Mouse (Mus musculus): ENCODE measurements around the gene Wfdc3. TPM values are rescaled to one million over a fixed set of nuclear protein-coding genes. Genes with fewer than 3 reads are reported as not detected.

Gene Wfdc3
- polyA plus RNA-seq (2012; rRNA removed): 2.4 and 2.6 TPM in 2 replicates

DNA sequence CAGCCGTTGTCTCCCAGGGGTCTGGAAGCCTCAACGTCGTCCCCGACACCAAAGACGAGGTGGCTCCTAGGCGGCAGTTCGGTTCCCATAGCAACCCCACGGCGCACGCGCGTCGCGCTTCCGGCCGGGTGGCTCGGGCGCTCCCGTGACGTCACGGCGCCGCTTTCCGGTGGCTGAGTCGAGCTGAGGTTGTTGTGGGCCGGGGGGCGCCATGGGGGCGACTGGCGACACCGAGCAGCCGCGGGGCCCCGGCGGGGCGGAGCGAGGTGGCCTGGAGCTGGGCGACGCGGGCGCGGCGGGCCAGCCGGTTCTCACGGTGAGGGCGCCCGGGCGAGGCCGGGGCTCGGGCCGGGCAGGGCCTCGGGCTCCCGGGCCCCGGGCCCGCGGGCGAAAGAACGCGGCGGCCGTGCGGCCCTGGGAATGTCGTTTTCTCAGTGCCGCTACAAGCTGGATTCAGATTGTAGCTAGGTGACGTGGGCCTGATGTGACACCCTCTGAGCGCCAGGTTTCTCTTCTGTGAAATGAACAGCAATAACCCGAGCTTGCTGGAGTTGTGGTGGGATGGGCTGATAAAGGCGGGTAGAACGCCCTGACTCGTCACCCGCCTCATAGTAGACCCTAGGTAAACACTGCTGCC lies at the start of gene Wfdc3, which contains the start of gene Dnttip1:
TSS of gene Wfdc3 (minus strand) at position 89 of the 637 bp plus-strand sequence.
TSS of gene Dnttip1 (plus strand) at position 141 of the 637 bp plus-strand sequence.
- TF ChIP-seq CTCF (IDR thresholded peaks at IDR 0.05; ENCODE audit: extremely low read depth, insufficient read depth, low read length): no peak
- peak; percentile 80 for TF ChIP-seq POLR2A (IDR thresholded peaks at IDR 0.05; ENCODE audit: extremely low read depth, insufficient read depth, low read length)
- Histone ChIP-seq H3K27ac (ENCODE audit: insufficient read depth, low read length) (0 out of 2 replicates have a peak within 1 kb of the TSS, but pooled peaks have one; percentile 6), H3K4me1 (ENCODE audit: control insufficient read depth, insufficient read depth, low read length) (peaks cover 7% of the 10 kb centered on the region; the same call in 1 of the 2 replicates), H3K4me3 (ENCODE audit: insufficient read depth, low read length) (peak within 1 kb of the TSS; percentile 67)

DNA sequence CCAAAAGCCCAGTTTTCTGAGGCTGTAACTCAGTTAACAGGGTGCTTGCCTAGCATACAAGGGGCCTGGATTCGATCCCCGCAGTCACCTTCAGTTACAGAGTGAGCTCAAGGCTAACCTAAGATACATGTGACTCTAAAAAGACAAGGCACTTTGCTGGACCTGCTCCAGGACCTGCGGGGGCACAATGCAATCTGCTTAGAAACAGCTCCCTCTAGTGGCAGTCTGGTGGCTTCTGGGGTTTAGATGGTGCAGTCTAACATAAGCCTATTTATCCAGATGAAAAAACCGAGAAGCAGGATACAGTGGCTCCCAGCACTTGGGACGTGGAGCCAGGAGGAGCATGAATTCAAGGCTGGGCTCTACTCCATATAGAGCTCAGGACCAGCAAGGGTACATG lies 48.6 kb upstream of the Wfdc3 start:
- no peak overlapping the region for H3K4me3 ChIP-seq (ENCODE audit: insufficient read depth, low read length)
- H3K4me1 ChIP-seq (ENCODE audit: control insufficient read depth, insufficient read depth, low read length): no peaks in the 10 kb centered on the region
- no peak for TF ChIP-seq POLR2A (IDR thresholded peaks at IDR 0.05; ENCODE audit: extremely low read depth, insufficient read depth, low read length)
- peak; percentile 88 for TF ChIP-seq CTCF (IDR thresholded peaks at IDR 0.05; ENCODE audit: extremely low read depth, insufficient read depth, low read length)
- H3K27ac ChIP-seq (ENCODE audit: insufficient read depth, low read length): no peak overlapping the region

DNA sequence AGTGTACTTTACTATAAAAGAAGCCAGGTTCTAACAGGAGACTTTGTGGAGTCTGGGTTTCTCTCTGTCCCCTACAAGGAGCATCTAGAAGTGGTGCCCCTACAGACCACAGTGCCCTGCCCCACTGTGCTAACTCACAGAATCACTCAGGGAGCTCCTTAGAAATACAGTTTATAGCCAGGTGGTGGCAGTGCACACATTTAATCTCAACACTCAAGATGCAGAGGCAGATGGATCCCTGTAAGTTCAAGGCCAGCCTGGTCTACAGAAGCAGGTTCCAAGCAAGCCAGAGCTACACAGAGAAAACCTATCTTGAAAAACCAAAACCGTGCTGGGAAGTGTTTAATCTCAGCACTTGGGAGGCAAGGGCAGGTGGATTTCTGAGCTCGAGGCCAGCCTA lies 48.0 kb upstream of the Wfdc3 start:
- H3K27ac ChIP-seq (ENCODE audit: insufficient read depth, low read length): no peak overlapping the region
- H3K4me1 ChIP-seq (ENCODE audit: control insufficient read depth, insufficient read depth, low read length): no peaks in the 10 kb centered on the region
- TF ChIP-seq POLR2A (IDR thresholded peaks at IDR 0.05; ENCODE audit: extremely low read depth, insufficient read depth, low read length): no peak
- 0 out of 2 replicates have a peak, but pooled peaks have one; percentile 8 for TF ChIP-seq CTCF (IDR thresholded peaks at IDR 0.05; ENCODE audit: extremely low read depth, insufficient read depth, low read length)
- no peak overlapping the region for H3K4me3 ChIP-seq (ENCODE audit: insufficient read depth, low read length)

DNA sequence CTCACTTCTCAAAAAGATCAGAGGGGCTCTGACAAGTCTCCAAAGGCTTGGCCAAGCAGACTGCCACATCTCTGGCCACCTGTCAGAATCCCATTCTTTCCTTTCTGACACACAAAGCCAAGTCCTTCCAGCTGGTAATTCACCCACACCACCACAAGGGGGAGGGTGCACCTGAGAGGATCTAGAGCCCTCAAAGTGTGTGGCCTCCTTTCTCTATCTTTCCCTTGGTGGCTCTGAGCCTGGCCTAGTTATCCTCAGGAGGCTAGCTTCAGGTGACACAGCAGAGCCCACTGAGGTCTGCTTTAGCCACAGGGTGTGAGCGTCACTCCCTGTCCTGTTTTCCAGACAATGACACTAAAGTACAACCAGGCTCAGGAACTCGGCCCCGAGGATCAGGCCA lies 47.5 kb upstream of the Wfdc3 start:
- no peaks in the 10 kb centered on the region for H3K4me1 ChIP-seq (ENCODE audit: control insufficient read depth, insufficient read depth, low read length)
- H3K4me3 ChIP-seq (ENCODE audit: insufficient read depth, low read length): no peak overlapping the region
- TF ChIP-seq CTCF (IDR thresholded peaks at IDR 0.05; ENCODE audit: extremely low read depth, insufficient read depth, low read length) (peak; percentile 58), POLR2A (IDR thresholded peaks at IDR 0.05; ENCODE audit: extremely low read depth, insufficient read depth, low read length) (no peak)
- H3K27ac ChIP-seq (ENCODE audit: insufficient read depth, low read length): no peak overlapping the region

DNA sequence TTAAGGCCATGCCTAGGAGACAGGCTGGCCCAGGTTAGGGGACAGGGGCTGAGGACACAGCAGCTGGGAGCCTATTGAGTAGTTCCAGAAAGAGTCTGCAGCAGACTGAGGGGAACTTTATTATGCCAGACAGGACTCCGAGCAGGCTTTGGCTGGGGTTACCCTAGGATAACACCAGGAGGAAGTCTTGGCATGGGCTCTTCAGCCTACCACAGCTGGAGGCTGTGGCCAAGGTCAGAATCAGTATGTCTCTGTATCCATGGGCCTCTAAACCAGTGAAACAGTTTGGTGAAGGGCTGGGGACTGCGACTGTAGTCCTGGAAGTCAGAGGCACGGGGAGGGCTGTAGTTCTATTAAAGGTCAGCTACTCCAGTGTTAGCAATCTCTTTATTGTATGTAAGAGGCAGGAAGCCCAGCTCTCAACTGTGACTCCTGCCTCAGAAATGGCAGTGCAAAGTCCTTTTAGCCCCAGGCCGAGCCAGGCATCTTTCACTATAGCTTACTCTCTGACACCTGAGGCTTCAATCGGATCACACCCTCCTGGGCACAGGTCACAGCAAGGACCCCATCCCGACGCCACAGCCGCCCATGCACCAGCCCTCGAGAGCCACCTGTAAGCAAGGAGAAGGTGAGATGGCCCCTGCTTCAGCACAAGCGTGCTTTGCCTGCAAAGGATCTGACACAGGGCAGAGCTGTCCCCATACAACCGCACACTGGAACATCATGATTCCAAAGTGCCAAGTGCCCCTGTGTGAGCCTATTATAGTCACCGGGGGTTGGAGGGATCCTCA lies 46.9 kb upstream of the Wfdc3 start:
- TF ChIP-seq CTCF (IDR thresholded peaks at IDR 0.05; ENCODE audit: extremely low read depth, insufficient read depth, low read length): no peak
- no peak overlapping the region for H3K4me3 ChIP-seq (ENCODE audit: insufficient read depth, low read length)
- no peaks in the 10 kb centered on the region for H3K4me1 ChIP-seq (ENCODE audit: control insufficient read depth, insufficient read depth, low read length)
- no peak overlapping the region for H3K27ac ChIP-seq (ENCODE audit: insufficient read depth, low read length)

DNA sequence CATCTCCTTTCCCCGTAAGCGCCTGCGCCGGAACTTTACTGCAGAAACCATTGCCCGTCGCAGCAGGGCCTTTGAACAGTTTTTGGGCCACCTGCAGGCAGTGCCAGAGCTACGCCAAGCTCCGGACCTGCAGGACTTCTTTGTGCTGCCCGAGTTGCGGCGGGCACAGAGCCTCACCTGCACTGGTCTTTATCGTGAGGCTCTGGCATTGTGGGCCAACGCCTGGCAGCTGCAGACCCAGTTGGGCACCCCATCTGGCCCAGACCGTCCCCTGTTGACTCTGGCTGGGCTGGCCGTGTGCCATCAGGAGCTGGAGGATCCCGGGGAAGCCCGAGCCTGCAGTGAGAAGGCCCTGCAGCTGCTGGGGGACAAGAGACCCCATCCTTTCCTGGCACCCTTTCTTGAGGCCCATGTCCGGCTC lies 46.1 kb upstream of the Wfdc3 start:
- H3K4me3 ChIP-seq (ENCODE audit: insufficient read depth, low read length): no peak overlapping the region
- TF ChIP-seq POLR2A (IDR thresholded peaks at IDR 0.05; ENCODE audit: extremely low read depth, insufficient read depth, low read length) (no peak), CTCF (IDR thresholded peaks at IDR 0.05; ENCODE audit: extremely low read depth, insufficient read depth, low read length) (no peak)
- no peaks in the 10 kb centered on the region for H3K4me1 ChIP-seq (ENCODE audit: control insufficient read depth, insufficient read depth, low read length)
- no peak overlapping the region for H3K27ac ChIP-seq (ENCODE audit: insufficient read depth, low read length)

DNA sequence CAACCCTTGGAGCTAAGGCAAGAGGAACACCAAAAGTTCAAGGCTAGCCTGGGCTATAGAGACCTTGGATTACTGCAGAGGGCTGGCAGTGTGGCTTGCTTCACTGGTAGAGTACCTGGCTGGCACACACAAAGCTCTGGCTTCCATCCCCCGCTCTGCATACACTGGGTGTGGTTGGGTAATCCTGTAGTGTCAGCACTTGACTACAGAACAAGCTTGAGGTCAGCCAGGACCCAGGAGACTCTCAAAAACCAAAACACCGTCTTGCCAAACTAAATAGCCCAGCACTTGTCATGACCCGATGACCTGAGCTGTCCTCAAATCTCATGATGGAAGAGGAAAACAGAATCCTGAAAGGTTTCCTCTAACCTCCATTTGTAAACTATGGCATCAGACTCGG lies 44.7 kb upstream of the Wfdc3 start:
- Histone ChIP-seq H3K27ac (ENCODE audit: insufficient read depth, low read length) (no peak overlapping the region), H3K4me1 (ENCODE audit: control insufficient read depth, insufficient read depth, low read length) (no peaks in the 10 kb centered on the region), H3K4me3 (ENCODE audit: insufficient read depth, low read length) (no peak overlapping the region)
- TF ChIP-seq CTCF (IDR thresholded peaks at IDR 0.05; ENCODE audit: extremely low read depth, insufficient read depth, low read length) (no peak), POLR2A (IDR thresholded peaks at IDR 0.05; ENCODE audit: extremely low read depth, insufficient read depth, low read length) (no peak)

DNA sequence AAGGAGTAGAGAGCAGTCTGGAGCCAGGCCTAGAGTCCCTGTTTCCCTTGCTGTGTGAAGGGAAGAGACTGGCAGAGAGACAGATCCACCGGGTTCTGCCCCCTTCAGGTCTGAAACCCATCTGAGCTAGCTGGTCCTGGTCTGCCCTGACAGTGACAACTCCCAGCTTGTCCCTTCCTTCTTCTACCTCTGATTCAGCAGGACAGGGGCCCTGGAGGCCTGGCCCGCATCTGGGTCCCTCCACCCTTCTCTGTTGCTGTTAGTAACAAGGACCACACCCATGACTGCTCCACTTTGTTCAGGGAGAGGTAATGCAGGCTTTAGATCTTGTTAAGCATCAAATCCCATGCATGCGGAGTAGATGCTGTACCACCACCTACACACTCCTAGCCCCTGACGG lies 42.7 kb upstream of the Wfdc3 start:
- H3K4me3 ChIP-seq (ENCODE audit: insufficient read depth, low read length): no peak overlapping the region; the same call in 1 of the 2 replicates
- TF ChIP-seq CTCF (IDR thresholded peaks at IDR 0.05; ENCODE audit: extremely low read depth, insufficient read depth, low read length) (no peak), POLR2A (IDR thresholded peaks at IDR 0.05; ENCODE audit: extremely low read depth, insufficient read depth, low read length) (no peak)
- no peaks in the 10 kb centered on the region for H3K4me1 ChIP-seq (ENCODE audit: control insufficient read depth, insufficient read depth, low read length)
- no peak overlapping the region for H3K27ac ChIP-seq (ENCODE audit: insufficient read depth, low read length)

DNA sequence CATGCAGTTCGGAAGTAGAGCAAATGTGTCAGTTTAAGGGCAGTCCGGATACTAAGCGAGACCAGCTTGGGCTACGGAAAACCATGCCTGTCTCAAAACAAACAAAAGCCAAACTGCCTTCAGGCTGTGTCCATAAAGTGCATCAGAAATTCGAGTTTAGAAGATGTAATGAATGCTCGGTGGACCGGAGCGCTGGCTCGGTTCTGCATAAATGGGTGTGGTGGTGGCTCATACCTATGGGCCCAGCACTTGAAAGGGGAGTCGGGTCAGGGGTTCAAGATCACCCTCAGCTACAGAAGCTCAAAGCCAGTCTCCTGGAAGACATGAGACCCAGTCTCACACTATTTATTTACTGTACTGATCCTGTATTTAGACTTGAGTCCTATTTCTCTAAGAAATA lies 42.0 kb upstream of the Wfdc3 start:
- TF ChIP-seq CTCF (IDR thresholded peaks at IDR 0.05; ENCODE audit: extremely low read depth, insufficient read depth, low read length) (no peak), POLR2A (IDR thresholded peaks at IDR 0.05; ENCODE audit: extremely low read depth, insufficient read depth, low read length) (no peak)
- Histone ChIP-seq H3K4me1 (ENCODE audit: control insufficient read depth, insufficient read depth, low read length) (no peaks in the 10 kb centered on the region), H3K27ac (ENCODE audit: insufficient read depth, low read length) (no peak overlapping the region), H3K4me3 (ENCODE audit: insufficient read depth, low read length) (peak overlapping the region; percentile 3; the same call in 1 of the 2 replicates)

Measured in cortical plate, adult 2 months (tissue).